Mouse (Mus musculus) cerebellum, adult 2 months (tissue): ENCODE data around the gene Cavin1.

Experiments used
- CTCF ChIP-seq: fragments of 200-500 bp; IDR thresholded peaks from 2 replicates; pipeline ENCODE4 v1.5.1; 2011; ENCODE audit warnings: low read depth, mild to moderate bottlenecking, control low read depth, low read length, moderate library complexity, borderline replicate concordance; ENCODE audit not compliant: insufficient read depth
- POLR2A ChIP-seq: fragments of 200-500 bp; IDR thresholded peaks from 2 replicates; pipeline ENCODE4 v1.6.1; 2011; ENCODE audit warnings: low read length, control low read depth, borderline replicate concordance; ENCODE audit not compliant: insufficient read depth

- TF ChIP-seq CTCF: no peak
- TF ChIP-seq POLR2A: no peak
Measured at GRCm38 (mm10) chr11:100999254-100999653, 28.6 kb upstream of the Cavin1 start.
